Mouse (Mus musculus) midbrain, embryonic 12.5 days (tissue): ENCODE measurements around the gene Fgfr2. TPM values are rescaled to one million over a fixed set of nuclear protein-coding genes. Genes with fewer than 3 reads are reported as not detected.
A peak's percentile ranks its signal among the peaks of the same experiment; 100 is the strongest.
"Not testable (repeated sequence)": the region's sequence is repeated elsewhere in the genome, so short reads cannot be mapped to it uniquely, and the experiment has no call there.

Source experiments
- ATAC-seq: fragments of 200-750 bp; cut with Nextera tagmentation; 2 replicates; pipeline ENCODE4 v1.8.0; 2017; ENCODE audit warnings: low read depth, moderate TSS enrichment, moderate library complexity; ENCODE audit not compliant: low FRiP score
- H3K27ac ChIP-seq: fragments of 300-500 bp; sonication (generic); replicated peaks from 2 replicates; pipeline ENCODE4 v1.5.1; 2016; ENCODE audit warnings: mild to moderate bottlenecking
- H3K27me3 ChIP-seq: fragments of 300-500 bp; sonication (generic); 2 replicates; pipeline ENCODE4 v1.6.1; 2016; ENCODE audit warnings: mild to moderate bottlenecking
- H3K36me3 ChIP-seq: fragments of 300-500 bp; sonication (generic); 2 replicates; pipeline ENCODE4 v1.6.1; 2016
- H3K4me1 ChIP-seq: fragments of 300-500 bp; sonication (generic); 2 replicates; pipeline ENCODE4 v1.6.1; 2016
- H3K4me2 ChIP-seq: fragments of 300-500 bp; sonication (generic); replicated peaks from 2 replicates; pipeline ENCODE4 v1.6.1; 2016; ENCODE audit warnings: mild to moderate bottlenecking, moderate library complexity
- H3K4me3 ChIP-seq: fragments of 300-500 bp; sonication (generic); 2 replicates; pipeline ENCODE4 v1.5.1; 2016; ENCODE audit warnings: mild to moderate bottlenecking
- H3K9ac ChIP-seq: fragments of 300-500 bp; sonication (generic); replicated peaks from 2 replicates; pipeline ENCODE4 v1.6.1; 2016; ENCODE audit warnings: mild to moderate bottlenecking, moderate library complexity
- H3K9me3 ChIP-seq: fragments of 300-500 bp; sonication (generic); 2 replicates; pipeline ENCODE4 v1.6.1; 2016; ENCODE audit warnings: mild to moderate bottlenecking
- WGBS: fragments of 180-500 bp; shearing (Covaris S2); methylation state at CpG from one replicate; pipeline ENCODE4 v1.1.7; 2016; 5-methylcytosine and 5-hydroxymethylcytosine counted together
- polyA plus RNA-seq: library from polyadenylated mRNA; unstranded; fragments of >200 nt; fragmentation: Nextera tagmentation; extraction: Ambion mirVana; gene quantifications from 2 replicates; pipeline ENCODE4 v1.2.1, GENCODE M21; 2016

Gene Fgfr2
- polyA plus RNA-seq, 1 experiment from 2014 or later: 96.5 TPM

DNA sequence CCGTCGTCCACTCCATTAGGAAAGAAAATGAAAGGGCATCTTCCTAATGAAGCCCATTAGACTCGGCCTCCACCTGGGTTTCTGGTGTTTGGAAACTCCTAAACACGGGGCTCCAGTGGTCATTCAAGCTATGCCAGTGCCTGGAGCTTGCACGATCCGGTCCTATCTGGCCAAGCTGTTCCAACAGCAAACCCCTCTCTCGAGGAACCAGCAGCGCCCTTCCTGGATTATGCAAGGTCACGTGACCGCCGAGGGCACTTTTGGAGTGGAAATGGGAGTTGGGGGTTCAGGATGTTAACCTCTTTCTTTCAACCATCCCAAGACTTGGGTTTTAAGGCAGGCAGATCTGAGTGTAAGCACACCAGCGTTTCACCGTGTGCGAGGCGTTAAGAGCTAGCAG is 7.3 kb downstream of the Fgfr2 start:
- H3K36me3 ChIP-seq: no peaks in the 10 kb centered on the region
- H3K4me2 ChIP-seq: peak overlapping the region; percentile 38
- no peaks in the 10 kb centered on the region for H3K27me3 ChIP-seq
- H3K9me3 ChIP-seq: no peaks in the 10 kb centered on the region
- H3K4me3 ChIP-seq: no peak overlapping the region
- H3K4me1 ChIP-seq: peaks cover 90% of the 10 kb centered on the region
- 13% methylated on average over 15 of the region's 15 CpGs for WGBS
- no peak overlapping the region for H3K27ac ChIP-seq
- no peak for ATAC-seq
- H3K9ac ChIP-seq: no peak overlapping the region; the same call in 1 of the 2 replicates

DNA sequence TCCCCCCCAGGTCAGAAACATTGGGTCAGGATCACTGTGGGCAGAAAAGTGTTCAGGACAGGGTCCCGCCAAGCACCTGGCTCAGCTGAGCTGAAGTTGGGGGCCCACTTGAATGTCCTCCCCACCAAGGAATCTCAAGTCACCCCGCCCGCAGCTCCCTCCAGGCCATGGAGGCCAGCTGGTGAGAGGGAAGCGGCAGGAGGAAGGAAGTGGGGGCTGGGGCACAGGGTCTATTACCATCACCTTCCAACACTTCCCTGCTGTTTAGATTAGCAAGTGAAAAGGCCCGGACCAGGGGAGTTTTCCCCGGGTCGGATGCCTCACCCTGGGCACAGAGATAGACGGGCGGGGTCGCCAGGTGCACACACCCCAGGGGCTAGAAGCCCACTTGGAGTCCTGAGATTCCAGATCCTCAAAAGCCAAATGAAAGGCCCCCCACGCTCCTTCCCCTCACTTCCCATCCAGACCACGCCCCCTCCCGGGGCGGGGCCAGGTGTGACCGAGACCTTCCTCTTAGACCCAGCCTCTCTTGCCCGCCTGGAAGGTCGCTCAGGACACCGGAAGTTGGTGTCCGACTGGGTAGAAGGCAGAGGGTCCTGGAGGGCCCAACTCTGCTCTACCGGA is 8.2 kb downstream of the Fgfr2 start:
- peaks cover 83% of the 10 kb centered on the region for H3K4me1 ChIP-seq
- no peak for ATAC-seq
- H3K4me3 ChIP-seq: 0 out of 2 replicates have a peak overlapping the region, but pooled peaks have one; percentile 13

DNA sequence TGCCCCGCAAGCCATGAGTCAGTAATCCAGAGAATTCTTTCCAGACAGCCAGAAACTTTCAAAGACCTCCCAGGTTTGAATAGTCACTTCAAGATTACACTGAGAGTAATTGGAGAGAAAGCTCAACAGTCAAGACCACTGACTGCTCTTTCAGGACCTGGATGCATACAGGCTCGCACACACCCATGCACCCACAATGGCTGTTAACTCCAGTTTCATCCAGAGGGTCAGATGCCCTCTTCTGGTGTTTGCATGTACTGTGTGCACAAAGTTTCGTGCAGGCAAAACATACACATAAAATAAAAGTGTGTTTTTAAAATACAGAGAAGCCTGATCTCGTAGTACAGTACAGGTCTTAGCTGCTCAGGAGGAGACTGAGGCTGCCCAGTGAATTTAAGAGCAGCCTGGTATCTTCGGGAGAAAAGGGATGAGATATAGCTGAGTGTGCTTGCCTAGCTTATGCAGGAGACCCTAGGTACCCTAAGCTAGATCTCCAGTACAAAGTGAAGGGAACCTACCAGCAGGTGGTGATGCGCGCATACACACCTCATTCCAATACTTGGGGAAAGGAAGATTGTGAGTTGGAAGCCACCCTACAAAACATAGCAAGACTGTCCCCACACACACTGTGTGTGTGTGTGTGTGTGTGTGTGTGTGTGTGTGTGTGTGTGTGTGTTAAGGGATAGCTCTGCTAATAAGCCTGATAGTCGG is 9.8 kb downstream of the Fgfr2 start:
- Histone ChIP-seq H3K36me3 (no peaks in the 10 kb centered on the region), H3K4me2 (no peak overlapping the region), H3K9ac (no peak overlapping the region), H3K27ac (0 out of 2 replicates have a peak overlapping the region, but pooled peaks have one; percentile 35), H3K27me3 (no peaks in the 10 kb centered on the region), H3K4me3 (no peak overlapping the region), H3K4me1 (peaks cover 75% of the 10 kb centered on the region), H3K9me3 (no peaks in the 10 kb centered on the region)
- 70% methylated on average over 8 of the region's 8 CpGs for WGBS
- no peak for ATAC-seq

More for the DNA sequence above, 8.2 kb downstream of the Fgfr2 start:
- Histone ChIP-seq H3K9me3 (no peaks in the 10 kb centered on the region), H3K36me3 (no peaks in the 10 kb centered on the region), H3K27ac (no peak overlapping the region), H3K9ac (no peak overlapping the region), H3K27me3 (no peaks in the 10 kb centered on the region), H3K4me2 (peak overlapping the region; percentile 27)
- WGBS: 12% methylated on average over 20 of the region's 20 CpGs

DNA sequence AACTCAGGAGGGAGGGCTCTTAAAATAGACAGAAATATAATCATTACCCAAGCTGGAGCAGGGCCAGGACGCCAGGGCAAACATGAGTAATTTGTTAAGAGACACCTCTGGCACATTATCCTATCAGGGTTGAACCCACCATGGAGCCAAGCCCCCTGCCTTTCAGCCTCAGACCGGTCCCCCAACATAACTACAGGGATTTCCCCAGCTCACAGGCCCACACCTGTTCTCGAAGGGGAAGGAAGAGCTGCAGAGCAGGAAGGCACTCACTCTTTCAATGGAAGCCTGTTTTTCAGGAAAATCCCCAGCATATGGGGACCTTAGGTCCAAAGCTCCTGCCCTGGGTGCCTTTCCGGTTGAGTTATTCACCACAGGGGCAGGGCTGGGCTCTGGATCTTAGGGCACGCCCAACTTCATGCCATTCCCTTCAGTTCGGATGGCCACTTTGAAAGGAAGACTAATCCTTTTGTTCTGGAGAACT is 10.8 kb downstream of the Fgfr2 start:
- Histone ChIP-seq H3K4me3 (no peak overlapping the region), H3K27ac (0 out of 2 replicates have a peak overlapping the region, but pooled peaks have one; percentile 35), H3K4me2 (no peak overlapping the region), H3K36me3 (no peaks in the 10 kb centered on the region), H3K27me3 (no peaks in the 10 kb centered on the region), H3K9me3 (no peaks in the 10 kb centered on the region), H3K4me1 (peaks cover 67% of the 10 kb centered on the region), H3K9ac (no peak overlapping the region)
- ATAC-seq: no peak; the same call in 1 of the 2 replicates
- WGBS: 5% methylated on average over 6 of the region's 6 CpGs

DNA sequence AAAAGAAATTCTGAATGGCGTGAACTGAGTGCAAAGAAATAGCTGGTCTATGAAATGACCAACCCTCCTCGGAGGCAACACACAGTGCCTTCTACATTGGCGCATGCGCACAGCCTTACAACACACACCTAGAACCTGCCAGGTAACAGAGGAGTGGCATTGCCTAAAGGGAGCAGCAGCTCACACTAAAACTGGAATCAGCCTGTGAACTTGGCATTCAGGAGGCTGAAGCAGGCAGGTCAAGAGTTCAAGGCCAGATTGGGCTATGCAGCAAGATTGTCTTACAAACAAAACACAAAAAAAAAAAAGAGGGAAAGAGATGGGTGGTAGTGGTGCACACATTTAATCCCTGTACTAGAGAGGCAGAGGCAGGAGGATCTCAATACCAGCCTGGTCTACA is 13.7 kb downstream of the Fgfr2 start:
- WGBS: 98% methylated on average over 4 of the region's 4 CpGs
- peaks cover 37% of the 10 kb centered on the region for H3K4me1 ChIP-seq
- ATAC-seq: no peak

DNA sequence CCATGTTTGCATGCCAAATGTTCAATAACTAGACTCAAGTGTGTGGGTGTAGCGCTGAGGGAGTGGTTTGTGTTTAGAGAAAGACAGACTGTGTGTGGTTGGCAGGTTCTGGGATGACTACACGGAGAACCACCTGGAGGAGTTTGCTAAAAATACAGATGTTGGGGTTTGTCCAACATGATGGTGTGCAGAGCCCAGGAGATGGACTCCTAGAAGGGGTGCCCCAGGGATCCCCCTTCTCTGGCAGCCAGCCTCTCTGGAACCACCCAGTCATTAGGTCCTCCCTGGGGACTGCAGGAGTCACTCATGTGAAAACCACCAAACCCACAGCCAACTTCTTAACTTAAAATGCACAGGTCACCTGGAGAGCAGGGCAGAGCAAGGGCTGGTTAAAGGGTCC is 14.5 kb downstream of the Fgfr2 start:
- H3K9me3 ChIP-seq: no peaks in the 10 kb centered on the region
- no peaks in the 10 kb centered on the region for H3K27me3 ChIP-seq
- no peaks in the 10 kb centered on the region for H3K36me3 ChIP-seq
- ATAC-seq: no peak
- no peak overlapping the region for H3K27ac ChIP-seq
- H3K9ac ChIP-seq: no peak overlapping the region
- H3K4me1 ChIP-seq: peaks cover 30% of the 10 kb centered on the region
- no peak overlapping the region for H3K4me3 ChIP-seq
- no peak overlapping the region for H3K4me2 ChIP-seq
- 96% methylated on average over 2 of the region's 2 CpGs for WGBS

More for the DNA sequence above, 13.7 kb downstream of the Fgfr2 start:
- Histone ChIP-seq H3K9ac (no peak overlapping the region), H3K4me3 (no peak overlapping the region), H3K27ac (no peak overlapping the region), H3K36me3 (no peaks in the 10 kb centered on the region), H3K4me2 (no peak overlapping the region), H3K9me3 (no peaks in the 10 kb centered on the region), H3K27me3 (no peaks in the 10 kb centered on the region)

DNA sequence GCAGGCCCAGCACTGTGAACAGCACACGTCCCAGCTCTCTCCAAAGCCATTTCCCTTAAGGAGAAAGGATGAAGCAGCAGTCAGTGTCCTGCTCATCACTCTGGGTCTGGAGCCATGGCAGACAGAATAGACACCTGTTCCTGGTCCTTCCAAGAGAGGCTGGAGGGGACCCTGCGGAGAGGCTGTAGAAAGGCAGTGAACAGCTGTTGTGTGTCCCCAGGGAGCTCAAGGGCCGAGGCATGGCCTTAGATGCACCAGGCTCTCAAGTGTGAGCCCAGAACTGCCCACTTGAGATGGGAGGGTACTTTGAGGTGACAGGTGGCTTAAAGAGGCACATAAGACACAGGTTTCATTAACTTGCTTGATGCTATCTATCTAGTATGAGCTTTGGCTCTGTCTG is 20.6 kb downstream of the Fgfr2 start:
- Histone ChIP-seq H3K4me2 (no peak overlapping the region), H3K9me3 (no peaks in the 10 kb centered on the region), H3K36me3 (no peaks in the 10 kb centered on the region), H3K27ac (no peak overlapping the region), H3K27me3 (no peaks in the 10 kb centered on the region), H3K4me1 (peaks cover 26% of the 10 kb centered on the region), H3K9ac (no peak overlapping the region), H3K4me3 (no peak overlapping the region)
- no peak for ATAC-seq
- 76% methylated on average over 3 of the region's 3 CpGs for WGBS

DNA sequence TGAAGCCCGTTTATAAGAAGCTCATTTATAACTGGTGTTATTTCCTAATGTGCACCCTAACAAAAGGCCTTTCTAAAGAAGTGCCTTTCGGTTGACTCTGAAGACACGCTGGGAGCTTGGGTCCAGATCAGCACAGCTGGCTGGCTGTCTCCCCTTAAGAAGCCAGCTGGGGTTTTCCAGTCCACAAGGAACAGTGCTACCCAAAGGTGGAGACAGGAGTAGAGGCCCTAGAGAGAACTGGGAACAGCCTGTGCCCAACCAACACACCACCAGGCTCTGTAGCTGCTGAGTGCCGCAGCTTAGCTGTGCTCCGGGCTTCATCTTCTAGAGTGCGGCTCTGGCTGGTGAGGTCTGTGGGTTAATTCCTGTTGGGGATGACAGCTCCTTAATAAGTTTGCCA is 22.1 kb downstream of the Fgfr2 start:
- ATAC-seq: no peak
- Histone ChIP-seq H3K9ac (no peak overlapping the region), H3K27ac (no peak overlapping the region), H3K4me3 (no peak overlapping the region), H3K36me3 (no peaks in the 10 kb centered on the region), H3K4me2 (no peak overlapping the region), H3K9me3 (no peaks in the 10 kb centered on the region), H3K27me3 (no peaks in the 10 kb centered on the region), H3K4me1 (peaks cover 28% of the 10 kb centered on the region)
- 85% methylated on average over 6 of the region's 6 CpGs for WGBS

DNA sequence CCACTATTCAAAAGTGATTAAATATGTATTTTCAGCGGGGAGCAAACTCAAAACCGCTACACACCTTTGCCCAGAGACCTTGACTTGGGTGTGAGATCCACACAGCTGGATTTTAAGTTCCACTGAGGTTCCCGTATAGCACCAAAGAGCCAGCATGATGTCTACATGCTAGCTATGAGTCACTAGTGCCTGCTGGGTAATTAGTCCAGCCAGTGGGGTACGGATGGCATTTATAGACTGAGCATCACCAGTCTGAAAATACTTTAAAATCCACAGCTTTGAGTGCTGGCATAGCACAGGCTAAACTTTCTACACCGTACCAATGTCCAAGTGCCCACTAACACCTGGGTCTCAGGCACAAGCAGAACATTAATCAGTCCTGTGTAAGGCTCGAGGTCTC is 23.0 kb downstream of the Fgfr2 start:
- H3K4me2 ChIP-seq: no peak overlapping the region

DNA sequence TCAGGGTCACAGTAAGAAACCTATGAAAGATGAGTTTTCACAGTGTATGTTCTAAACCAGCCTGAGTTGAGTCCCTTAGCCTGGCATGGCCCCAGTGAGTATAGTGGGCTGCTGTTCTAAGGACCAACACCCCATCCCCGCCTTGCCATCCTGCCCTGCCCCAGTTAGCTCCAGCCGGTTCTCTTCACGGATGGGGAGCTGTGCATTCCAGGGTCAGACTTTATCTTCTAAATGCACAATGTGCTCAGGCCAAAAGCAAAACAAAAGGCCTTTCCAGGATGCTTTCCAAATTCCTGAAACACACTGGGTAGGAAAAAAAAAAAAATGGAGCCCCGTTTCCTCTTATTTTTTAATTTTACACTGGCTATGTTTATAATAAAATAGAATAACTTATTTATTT is 23.9 kb downstream of the Fgfr2 start:
- H3K4me1 ChIP-seq: peaks cover 28% of the 10 kb centered on the region
- H3K4me3 ChIP-seq: no peak overlapping the region
- no peak overlapping the region for H3K27ac ChIP-seq
- H3K36me3 ChIP-seq: 0 out of 2 replicates have a peak, but pooled peaks cover 3% of the 10 kb centered on the region
- 58% methylated on average over 4 of the region's 4 CpGs for WGBS
- ATAC-seq: no peak
- no peak overlapping the region for H3K4me2 ChIP-seq
- no peaks in the 10 kb centered on the region for H3K9me3 ChIP-seq
- H3K27me3 ChIP-seq: no peaks in the 10 kb centered on the region
- H3K9ac ChIP-seq: no peak overlapping the region

More for the DNA sequence above, 23.0 kb downstream of the Fgfr2 start:
- H3K27me3 ChIP-seq: no peaks in the 10 kb centered on the region
- H3K9ac ChIP-seq: no peak overlapping the region
- no peaks in the 10 kb centered on the region for H3K9me3 ChIP-seq
- peaks cover 28% of the 10 kb centered on the region for H3K4me1 ChIP-seq
- no peak overlapping the region for H3K27ac ChIP-seq
- 70% methylated on average over 6 of the region's 6 CpGs for WGBS
- no peak overlapping the region for H3K4me3 ChIP-seq
- H3K36me3 ChIP-seq: 0 out of 2 replicates have a peak, but pooled peaks cover 3% of the 10 kb centered on the region
- no peak for ATAC-seq

DNA sequence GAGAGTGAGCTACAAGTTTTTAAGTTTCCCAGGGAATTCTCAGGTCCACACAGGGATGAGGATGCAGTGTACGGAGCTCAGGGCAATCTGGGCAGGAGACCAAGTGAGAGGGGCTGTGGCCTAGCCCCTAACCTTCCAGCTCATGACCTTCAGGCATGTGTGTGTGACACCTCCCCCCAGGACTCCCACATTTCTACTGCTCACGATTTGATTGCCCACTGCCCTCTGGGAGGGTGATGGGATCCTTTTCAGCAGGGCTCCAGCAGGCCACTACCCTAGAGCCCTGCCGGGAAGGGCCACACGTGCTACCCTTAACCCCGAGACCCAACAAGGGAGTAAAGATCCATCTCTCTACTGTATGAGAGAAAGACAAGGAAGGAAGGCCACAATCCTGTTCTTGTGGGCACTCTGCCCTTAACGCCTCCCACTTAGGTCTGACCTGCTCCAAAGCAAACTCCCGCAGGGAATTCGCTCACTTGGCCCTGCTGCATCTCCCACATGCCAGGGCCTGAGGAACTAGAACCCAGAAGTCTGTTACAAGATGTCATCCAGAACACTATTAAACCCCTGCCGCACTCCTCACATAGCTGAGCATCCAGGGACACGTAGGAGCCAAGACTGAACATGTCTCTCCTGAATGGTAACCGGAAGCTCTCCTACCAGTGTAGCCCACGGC is 24.9 kb downstream of the Fgfr2 start:
- peaks cover 28% of the 10 kb centered on the region for H3K4me1 ChIP-seq
- H3K36me3 ChIP-seq: 0 out of 2 replicates have a peak, but pooled peaks cover 3% of the 10 kb centered on the region
- no peak overlapping the region for H3K9ac ChIP-seq
- 89% methylated on average over 12 of the region's 12 CpGs for WGBS
- no peaks in the 10 kb centered on the region for H3K9me3 ChIP-seq
- H3K4me2 ChIP-seq: no peak overlapping the region
- H3K27ac ChIP-seq: no peak overlapping the region
- ATAC-seq: no peak
- H3K4me3 ChIP-seq: no peak overlapping the region
- H3K27me3 ChIP-seq: no peaks in the 10 kb centered on the region

DNA sequence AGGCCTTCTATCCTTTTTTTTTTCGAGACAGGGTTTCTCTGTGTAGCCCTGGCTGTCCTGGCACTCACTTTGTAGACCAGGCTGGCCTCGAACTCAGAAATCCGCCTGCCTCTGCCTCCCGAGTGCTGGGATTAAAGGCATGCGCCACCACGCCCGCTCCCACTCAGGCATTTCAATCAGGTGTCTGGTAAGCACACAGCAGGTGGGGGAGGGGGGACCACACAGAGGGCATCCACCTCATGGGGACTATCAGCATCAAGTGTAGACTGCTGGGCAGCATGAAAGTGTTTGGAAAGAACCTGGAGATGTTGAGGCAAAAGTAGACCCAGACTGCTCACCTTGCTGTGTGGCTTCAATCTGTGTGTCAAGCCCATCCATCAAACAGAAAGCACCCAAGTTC is 27.5 kb downstream of the Fgfr2 start:
- not testable (repeated sequence) for H3K4me2 ChIP-seq, H3K9ac ChIP-seq, H3K9me3 ChIP-seq, H3K27ac ChIP-seq, H3K36me3 ChIP-seq, ATAC-seq, H3K4me3 ChIP-seq, H3K27me3 ChIP-seq
- 92% methylated on average over 7 of the region's 7 CpGs for WGBS
- H3K4me1 ChIP-seq: peaks cover 25% of the 10 kb centered on the region
